Mouse (Mus musculus) mouse trophoblast stem cell (cell line): ENCODE measurements around the gene Cad.

Source experiments
- in situ Hi-C, 2 experiments: fragments of 300-500 bp; cut with MseI, MboI; formaldehyde crosslinking; loops; 2 replicates in 1 of 2; 3 replicates in 1 of 2; pipeline ENCODE4 v1.15.1; 2025

Gene Cad

GRCm38 (mm10) chr5:31110781-31111180, 56.2 kb downstream of the Cad start:
- in situ Hi-C loops = no loop called here

DNA sequence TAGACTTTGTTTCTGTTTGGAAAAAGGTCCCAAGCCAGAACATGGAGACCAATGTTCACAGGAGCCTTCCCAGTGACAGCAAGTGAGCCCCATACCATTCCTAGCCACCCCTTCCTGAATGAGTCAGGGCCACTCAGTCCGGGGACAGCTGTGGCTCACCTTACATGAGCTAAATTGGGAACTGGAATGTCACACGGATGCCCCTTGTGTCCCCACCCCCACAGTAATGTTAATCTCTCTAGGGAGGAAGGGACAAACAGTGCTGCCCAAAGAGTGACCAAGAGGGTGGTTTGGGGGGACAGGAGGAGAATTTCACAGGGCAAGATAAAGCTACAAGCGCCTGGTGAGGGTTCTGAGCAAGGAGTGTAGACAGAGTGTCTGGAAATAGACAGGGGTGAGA, 61.8 kb downstream of the Cad start, which contains the start of gene Trim54:
Gene Trim54, plus strand, starts transcription at position 359 of the 400 bp plus-strand sequence.
- in situ Hi-C loops = no loop called here

- in situ Hi-C loops = no loop called here
Observed at GRCm38 (mm10) chr5:31116912-31117311, 62.3 kb downstream of the Cad start.

- in situ Hi-C loops = no loop called here
Observed at GRCm38 (mm10) chr5:31121111-31121510, 66.5 kb downstream of the Cad start.

GRCm38 (mm10) chr5:31123481-31123880, 68.9 kb downstream of the Cad start:
- in situ Hi-C loops = no loop called here

DNA sequence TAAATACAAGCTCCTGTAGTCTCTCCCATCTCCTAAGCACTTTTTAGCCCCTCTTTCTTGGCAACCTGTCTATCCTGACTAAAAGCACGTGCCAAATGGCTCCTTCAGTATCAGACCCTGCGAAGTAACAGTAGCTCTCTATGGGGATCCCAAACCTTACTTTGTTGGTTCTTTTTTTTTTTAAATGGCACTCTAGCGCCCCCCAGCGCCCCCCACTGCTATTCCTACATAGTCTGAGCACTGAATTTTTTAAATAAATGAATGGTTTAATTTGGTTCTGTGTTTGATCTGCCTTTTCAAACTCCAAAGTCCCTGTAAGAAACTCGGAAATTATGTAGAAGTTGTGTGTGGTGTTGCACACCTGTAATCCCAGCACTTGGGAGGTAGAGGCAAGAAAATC, 71.5 kb downstream of the Cad start:
- in situ Hi-C loops = no loop called here
